Mouse (Mus musculus) heart, postnatal 25 days (tissue): ENCODE measurements at regions not wholly inside any gene's neighbourhood (a gene's known extent, or its start where the extent isn't known, plus 50 kb on each side); places are given as distances from the start of the nearest gene placed in this dataset.

Source experiments
- DNase-seq: peaks from one replicate; pipeline ENCODE4 v3.0.0; 2022; ENCODE audit warnings: low spot score
- intact Hi-C: fragments of 180-260 bp; cut with DNase I; formaldehyde crosslinking; loops from one replicate; pipeline ENCODE4 v1.15.1; 2025

DNA sequence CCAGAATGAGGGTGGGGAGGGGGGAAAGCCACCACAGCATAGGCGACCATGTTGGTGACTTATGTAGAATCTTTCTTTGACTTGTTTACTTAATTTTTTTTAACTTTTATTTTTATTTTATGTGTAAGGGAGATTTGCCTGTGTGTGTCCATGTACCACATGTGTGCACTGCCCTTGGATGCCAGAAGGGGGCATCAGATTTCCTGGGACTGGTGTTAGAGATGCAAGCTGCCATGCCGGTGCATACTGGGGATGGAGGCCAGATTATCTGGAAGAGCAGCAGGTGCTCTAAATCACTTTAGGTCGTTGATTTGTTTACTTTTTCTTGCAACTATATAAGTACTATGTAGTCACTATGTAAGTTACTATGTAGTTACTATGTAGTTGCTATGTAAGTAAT is 114.2 kb upstream of the Tut7 start:
- intact Hi-C loops: no loop called here

DNA sequence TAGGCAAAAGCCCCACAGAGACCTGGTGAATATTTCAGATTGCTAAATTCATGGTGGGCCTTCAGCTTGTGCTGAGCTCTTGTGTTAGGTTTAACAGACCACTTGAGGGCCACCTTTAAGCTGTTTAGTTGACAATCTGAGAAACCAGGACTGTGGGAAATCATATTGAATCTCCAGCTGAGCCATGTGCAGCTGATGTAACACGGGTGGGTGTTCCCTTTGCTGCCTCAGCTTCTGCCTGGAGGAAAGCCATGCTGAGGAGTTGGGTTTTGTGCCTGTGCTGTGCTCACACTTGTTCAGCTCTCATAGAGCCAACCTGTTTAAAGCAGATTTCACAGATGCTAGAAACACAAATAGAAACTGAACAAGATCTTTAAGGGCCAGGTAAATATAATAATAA is 111.6 kb upstream of the Tut7 start:
- no peak for DNase-seq
- intact Hi-C loops: no loop called here

More for the DNA sequence above, 114.2 kb upstream of the Tut7 start:
- no peak for DNase-seq

DNA sequence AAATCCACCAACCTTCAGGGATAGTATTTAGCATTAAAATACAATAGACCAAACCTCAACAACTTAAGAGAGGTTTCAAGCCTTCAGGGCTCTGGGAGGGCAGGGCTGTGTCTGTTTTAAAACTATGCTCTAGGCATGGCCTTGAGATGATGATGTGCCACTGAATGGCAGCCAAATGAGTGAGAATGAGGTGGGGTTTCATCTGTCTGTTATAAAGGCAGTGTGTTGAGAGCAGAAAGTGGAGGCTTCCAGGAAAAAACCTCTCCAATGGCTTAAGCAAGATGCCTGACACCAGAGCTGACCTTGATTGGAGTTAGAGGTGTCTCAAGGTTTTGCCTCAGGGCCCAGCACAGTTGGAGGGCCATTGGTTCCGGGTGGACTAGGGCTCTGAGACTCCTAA is 111.1 kb upstream of the Tut7 start:
- intact Hi-C loops: no loop called here
- no peak for DNase-seq

DNA sequence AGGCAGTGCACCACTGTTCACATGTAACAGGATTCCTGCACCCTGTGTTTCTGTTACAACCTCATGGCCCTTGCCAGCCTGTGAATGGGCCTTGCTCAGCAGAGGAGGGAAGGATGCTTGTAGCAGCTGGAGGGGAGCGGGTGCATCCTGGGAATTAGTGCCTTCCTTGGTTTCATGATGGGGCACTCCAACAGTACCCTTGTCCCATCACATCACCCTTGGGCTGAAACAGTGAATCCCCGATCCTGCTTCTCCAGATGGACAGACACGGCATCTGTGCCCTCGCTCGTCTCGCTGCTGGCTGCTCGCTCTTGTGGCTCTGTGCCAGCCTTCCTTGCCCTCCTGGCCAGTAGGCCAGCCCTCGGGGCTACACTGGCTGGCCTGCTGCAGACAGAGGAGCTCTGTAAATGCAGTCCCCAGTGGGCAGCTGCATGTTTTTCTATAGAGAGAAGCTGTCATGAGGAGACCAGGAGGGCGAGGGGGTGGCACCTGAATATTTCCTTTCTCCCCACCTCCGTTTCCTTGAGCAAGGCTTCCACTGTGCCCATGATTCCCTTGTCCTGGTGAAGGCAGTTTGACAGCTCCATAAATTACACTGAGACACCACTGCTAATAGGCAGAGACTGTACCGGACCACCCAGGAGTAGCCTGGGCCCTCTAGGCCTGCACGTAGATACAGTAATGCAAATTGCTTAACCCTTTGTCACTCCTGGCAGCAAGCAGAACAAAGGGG is 104.6 kb upstream of the Tut7 start:
- intact Hi-C loops: no loop called here
- DNase-seq: no peak

DNA sequence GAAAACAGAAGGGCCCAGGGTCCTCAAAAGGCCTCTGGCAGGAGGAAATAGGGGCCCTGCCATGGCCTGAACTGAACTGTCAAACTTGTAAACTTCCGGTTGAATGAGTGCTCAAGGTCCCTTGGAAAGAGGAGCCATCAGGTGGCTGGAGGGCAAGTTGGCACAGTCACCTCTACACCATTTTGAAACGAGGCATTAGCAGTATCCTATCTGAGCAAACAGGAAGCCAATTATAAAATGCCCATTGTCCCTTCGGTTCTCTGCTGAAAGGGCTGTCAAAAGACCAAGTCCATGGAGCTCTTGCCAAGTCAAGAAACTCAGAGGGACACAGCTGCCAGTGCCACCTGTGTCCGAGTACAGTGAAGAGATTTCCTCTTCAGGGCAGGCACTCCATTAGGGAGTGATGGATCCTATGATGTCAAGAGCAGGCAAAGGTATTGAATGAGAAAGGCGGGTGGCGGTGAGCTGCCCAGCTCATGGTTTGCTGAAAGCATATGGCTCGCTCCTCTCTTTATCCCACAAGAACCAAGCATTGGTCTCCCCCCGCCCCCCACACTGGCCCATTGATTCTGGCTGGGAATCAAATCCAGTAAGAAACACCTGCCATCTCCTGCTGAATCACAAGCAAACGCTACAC is 103.0 kb upstream of the Tut7 start:
- no peak for DNase-seq
- intact Hi-C loops: no loop called here

DNA sequence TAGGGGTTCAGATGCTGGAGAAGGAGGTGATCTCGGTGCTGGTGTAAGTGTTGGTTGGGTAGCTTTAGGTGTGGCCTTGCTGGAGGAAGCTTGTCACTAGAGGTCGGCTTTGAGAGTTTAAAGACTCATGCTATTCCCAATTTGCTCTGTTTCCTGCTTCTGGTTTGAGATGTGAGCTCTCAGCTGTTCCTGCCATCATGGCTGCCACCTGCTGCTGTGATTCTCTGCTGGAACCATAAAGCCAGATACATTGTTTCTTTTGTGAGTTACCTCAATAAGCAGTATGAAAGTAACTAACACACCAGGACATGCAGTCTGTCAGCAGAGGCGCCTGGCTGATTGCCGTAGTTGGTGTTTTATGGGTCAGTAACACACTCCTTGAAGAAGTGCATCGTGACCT is 94.2 kb upstream of the Tut7 start:
- no peak for DNase-seq

DNA sequence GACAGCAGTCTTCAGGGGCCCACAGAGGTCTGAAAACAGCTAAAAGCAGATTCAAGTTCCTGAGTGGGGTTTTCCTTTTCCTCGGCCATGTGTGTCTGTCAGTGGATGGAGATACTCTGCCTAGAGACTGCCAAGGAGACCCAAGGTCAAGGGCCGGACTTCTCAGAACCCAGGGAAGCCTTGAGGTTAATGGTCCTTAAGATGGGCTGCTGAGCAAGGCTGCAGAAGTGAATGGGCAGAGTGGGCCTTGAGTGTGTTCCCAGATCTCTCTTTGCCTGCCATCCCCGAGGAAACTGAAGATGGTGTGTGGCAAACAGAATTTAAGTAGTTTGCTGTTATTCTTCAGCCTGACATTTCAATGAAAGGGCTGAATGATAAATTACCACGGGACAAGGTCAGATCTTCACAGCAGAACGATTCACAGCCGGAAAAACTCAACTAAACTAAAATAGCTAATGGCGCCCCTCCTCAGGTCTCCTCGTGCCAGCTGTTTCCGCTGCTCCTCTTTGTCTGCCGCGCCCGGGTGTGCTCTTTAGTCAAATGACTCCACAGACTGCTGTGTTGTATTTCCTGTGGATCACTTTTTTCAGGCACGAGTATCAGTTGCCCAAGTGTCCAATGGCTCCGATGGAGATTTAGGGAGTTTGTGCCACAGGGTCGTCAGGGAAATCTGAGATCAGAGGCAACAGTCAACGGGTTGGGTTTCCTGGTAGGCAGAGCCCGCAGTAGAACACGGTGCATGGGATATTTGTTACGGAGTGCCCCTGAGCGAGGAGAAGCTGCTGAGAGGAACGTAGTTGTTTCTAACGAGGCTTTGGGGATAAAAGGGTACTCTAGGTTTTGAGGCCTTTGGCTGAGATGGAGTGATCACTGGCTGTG is 93.5 kb upstream of the Tut7 start:
- intact Hi-C loops: no loop called here
- no peak for DNase-seq

More for the DNA sequence above, 94.2 kb upstream of the Tut7 start:
- intact Hi-C loops: no loop called here

DNA sequence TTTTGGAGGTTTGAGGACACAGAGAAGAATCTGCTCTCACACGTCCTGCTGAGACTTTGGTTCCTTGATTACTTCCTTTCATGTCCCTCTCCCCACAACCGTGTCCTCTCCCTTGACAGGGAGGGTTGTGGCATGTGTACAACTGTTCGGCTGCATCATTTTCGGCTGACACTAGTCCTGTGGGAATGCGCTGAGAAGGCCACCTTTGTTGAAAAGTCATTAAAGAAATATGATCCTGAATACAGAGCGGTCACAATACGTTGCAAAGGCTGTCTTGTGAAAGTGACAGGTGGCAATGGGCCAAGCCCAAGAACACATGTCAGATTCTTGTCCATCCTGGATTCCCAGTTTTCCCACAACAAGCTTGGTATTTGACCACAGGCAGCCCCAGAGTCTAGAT is 92.8 kb upstream of the Tut7 start:
- intact Hi-C loops: no loop called here
- no peak for DNase-seq

DNA sequence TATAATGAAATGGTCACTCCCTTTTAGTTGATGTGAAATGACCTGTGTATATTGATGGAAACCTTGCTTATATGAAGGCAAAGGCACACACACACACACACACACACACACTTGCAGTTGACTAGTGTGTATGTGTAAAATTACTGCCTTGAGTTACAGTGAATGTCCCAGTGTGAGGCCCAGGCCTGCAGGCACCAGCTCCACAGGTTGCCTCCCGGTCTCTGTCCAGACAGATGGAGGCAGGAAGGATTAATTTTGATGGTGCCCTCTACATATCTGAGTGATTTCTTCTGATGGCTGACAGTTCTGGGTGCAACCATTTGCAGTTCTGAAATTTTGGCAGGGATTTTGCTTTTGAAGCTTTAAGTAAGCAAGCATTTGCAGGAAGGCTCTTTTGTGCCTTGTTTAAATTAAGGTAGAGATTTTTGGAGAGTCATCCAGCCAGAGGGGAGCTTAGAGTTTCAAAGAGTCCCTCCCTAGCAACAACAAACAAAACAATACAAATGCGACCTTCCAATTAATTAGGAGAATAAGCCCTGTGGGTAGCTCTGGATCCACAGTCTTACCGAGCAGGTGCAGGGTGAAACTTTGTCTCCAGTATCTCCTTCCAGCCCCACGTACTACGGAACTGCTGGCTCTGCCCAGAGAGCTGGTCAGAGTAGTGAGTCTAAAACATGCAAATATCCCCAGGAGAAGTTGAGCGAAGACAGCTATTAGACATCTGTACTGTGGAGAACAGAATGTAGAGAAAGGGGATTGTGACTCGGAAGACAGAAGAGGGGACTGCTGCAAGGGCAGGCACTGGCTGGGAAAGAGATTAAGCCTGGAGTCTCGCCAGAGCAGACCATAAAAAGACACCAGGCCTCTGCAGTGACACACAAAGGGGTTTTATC is 87.5 kb upstream of the Tut7 start:
- intact Hi-C loops: no loop called here
- no peak for DNase-seq

DNA sequence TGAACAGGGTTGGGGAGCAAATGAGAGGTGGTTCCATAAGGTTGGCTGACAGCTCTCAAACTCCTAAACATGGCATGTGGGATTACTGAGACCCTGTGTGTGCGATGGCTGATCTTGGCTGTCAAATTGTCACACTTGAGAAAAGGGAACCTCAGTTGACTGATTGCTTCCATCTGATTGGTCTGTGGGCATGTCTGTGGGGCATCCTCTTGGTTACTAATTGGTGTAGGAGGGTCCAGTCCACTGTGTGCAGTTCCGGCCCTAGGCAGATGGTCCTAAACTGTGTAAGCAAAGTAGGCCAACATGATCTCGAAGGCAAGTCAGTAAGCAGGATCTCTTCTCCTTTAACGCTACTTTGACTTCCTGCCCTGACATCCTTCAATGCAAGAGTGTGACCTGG is 86.5 kb upstream of the Tut7 start:
- DNase-seq: no peak

DNA sequence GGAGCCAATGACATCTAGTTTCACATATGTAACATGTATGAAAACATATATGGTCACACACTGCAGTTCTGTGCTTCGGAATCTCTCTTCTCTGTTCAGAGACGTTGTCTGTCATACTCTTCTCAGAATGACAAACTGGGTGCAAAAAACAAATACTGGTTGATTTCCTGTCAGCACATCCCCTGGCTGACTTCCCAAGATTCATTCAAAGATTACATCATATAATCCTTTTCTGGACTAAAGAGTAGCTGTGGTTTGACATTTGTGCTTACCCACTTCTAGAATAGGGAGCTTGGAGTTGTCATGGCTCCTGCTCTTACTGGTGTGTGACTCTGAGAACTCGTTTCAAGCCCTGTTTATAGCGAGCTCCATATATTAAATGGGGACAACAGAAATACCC is 85.8 kb upstream of the Tut7 start:
- DNase-seq: no peak
- intact Hi-C loops: no loop called here

More for the DNA sequence above, 86.5 kb upstream of the Tut7 start:
- intact Hi-C loops: no loop called here

DNA sequence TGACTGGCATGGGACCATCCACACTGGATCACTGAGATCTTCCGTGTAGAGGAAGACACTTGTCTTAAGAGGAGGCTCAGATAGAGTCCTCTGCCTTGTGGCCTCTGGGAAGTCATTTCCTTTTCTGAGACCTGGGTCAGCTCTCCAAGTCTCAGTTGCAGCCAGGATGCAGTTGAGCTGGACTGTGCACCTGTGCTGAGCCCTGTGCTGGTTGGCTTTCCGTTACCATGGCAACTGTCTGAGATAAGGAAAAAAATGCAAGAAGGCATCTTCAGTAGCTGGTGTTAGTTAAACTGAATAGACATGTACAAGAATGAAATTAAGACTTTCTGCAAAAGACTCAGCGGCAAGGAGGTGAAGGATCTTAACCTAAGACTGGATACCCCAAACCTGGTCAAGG is 82.5 kb upstream of the Tut7 start:
- intact Hi-C loops: no loop called here

DNA sequence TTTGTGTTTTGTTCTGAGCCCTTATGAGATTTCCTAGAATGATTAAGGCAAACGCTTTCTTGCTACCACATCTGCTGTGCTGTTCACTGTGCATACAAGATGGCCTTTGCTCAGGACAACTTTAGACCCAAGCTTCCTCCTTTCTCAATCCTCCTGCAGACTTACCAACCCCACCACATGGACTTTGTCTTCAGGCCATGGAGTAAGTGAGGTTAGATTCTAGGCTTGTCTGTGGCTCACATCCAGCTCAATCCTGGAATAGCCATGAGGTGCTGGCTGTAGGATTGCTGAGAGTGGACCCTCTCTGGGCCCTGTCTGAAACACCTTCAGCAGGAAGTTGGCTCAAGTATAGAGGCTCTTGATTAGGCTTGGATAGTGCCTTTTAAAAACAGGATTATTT is 81.5 kb upstream of the Tut7 start:
- DNase-seq: no peak

More for the DNA sequence above, 82.5 kb upstream of the Tut7 start:
- DNase-seq: no peak

DNA sequence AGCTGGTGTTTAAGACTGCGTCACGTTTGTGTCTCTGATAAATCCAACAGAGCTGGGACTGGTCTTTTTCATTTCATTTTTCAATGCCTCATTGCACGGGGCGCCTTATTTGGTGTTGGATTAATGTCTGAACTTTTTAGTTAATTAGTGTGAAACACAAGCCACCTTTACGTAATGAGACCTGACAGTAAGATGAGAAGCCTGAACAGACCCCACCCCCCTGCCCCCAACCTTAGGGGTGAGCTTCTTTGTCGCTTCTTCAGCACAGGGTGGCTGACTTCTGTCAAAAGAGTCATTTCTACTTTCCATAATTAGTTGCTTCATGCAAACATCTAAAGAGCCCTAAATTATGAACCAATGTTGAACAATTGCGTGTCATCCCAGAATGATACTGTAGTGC is 76.6 kb upstream of the Tut7 start:
- DNase-seq: no peak
- intact Hi-C loops: no loop called here

More for the DNA sequence above, 81.5 kb upstream of the Tut7 start:
- intact Hi-C loops: no loop called here

DNA sequence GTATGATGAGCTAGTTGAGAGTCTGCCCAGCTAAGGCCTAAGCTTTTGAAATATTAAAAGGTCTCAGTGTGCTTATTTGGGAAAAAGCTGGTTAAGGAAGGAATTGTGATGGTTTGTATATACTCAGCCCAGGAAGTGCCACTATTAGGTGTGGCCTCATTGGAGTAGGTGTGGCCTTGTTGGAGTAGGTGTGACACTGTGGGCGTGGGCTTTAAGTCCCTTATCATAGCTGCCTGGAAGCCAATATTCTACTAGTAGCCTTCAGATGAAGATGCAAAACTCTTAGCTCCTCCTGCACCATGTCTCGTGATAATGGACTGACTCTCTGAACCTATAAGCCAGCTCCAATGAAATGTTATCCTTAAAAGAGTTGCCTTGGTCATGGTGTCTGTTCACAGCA is 72.8 kb upstream of the Tut7 start:
- intact Hi-C loops: no loop called here
- DNase-seq: no peak

DNA sequence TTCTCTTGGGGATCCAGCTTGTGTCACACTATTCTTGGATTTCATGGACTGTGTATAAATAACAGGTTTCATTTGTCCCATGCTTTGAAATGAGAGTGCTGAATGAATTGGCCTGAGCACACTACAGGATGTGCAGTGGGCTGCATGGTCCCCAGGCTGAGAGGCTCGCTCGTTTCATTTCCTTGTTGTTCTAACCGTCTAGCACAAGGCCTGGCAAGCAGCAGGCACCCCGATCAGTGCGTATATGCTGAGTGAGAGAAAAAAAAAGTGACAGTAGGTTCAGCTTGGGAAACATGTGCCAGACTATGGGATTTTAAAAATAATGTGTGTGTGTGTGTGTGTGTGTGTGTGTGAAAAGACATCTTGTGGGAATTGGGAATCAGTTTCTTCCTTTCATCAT is 71.1 kb upstream of the Tut7 start:
- DNase-seq: no peak
- intact Hi-C loops: no loop called here

DNA sequence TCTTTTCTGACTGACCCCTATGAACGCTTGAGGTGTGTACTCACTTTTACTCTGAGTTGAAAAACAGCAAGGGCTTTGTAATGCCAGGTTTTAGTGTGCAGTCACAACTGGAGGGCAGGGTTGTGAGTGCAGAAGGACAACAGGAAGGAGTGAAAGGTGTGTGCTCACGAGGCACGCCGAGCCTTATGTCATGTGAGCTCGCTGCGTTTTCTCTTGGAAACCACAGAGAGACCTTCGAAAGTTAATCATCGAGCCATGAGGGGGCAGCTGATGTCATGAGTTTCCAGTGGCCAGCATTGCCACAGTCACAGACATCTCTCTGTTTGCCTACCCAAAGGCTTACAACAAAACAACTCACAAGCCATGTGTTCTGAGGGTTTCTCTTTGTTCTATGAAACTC is 70.0 kb upstream of the Tut7 start:
- no peak for DNase-seq
- intact Hi-C loops: no loop called here

DNA sequence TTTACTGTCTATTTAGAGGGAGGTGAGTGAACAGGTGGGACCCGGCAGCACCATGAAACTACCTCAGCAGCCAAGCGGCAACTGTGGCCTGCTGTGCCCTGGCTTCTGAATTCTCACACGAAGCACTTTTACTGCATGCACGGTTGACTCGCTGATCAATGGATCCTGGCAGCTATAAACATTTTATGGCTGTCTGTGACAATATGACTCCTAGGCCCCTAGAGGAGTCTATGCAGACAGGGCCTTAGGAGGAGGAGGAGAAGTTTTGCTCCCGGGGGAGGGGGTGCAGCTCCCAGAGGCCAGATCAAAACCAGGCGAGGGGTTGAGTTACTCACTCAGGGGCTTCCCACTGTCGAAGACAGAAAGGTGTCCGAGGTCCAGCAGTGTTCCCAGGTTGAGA is 69.4 kb upstream of the Tut7 start:
- no peak for DNase-seq
- intact Hi-C loops: no loop called here

DNA sequence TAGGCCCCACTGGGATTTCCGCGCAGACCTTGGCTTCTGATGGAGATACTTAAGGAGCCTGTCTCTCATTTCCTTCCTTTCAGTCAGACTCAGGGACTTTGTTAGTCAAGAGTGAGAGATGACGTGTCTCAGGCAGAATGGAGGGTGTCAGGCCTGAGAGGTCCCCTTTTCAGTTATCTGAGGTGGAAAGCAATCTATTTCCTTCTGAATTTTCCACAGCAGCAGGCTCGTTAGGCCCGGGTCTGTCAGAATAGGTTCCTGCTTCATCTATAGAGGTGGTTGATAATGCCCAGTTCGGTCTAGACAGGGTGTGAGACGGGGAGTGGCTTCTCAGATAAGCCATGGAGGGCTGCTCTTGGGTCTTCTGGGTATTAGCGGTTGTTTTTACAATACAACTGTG is 68.8 kb upstream of the Tut7 start:
- no peak for DNase-seq
- intact Hi-C loops: no loop called here
